Mouse (Mus musculus) intestine, embryonic 16.5 days (tissue): Measurements from ENCODE around the gene Kansl1. TPM values are rescaled to one million over a fixed set of nuclear protein-coding genes. Genes with fewer than 3 reads are reported as not detected.
A peak's percentile ranks its signal among the peaks of the same experiment; 100 is the strongest.

Experiments used
- ATAC-seq: fragments of 200-750 bp; cut with Nextera tagmentation; 2 replicates; pipeline ENCODE4 v1.8.0; 2017; ENCODE audit warnings: moderate TSS enrichment, moderate library complexity
- H3K27ac ChIP-seq: fragments of 300-500 bp; sonication (generic); 2 replicates; pipeline ENCODE4 v1.5.1; 2014; ENCODE audit warnings: mild to moderate bottlenecking, low read length
- H3K27me3 ChIP-seq: fragments of 300-500 bp; sonication (generic); replicated peaks from 2 replicates; pipeline ENCODE4 v1.6.1; 2014; ENCODE audit warnings: low read length, control low read depth, mixed read lengths; ENCODE audit not compliant: control insufficient read depth, insufficient read depth
- H3K36me3 ChIP-seq: fragments of 300-500 bp; sonication (generic); 2 replicates; pipeline ENCODE4 v1.6.1; 2014; ENCODE audit warnings: low read length, control low read depth; ENCODE audit not compliant: control insufficient read depth, insufficient read depth
- H3K4me1 ChIP-seq: fragments of 300-500 bp; sonication (generic); 2 replicates; pipeline ENCODE4 v1.6.1; 2014; ENCODE audit warnings: low read length, control low read depth, mixed read lengths; ENCODE audit not compliant: control insufficient read depth, insufficient read depth
- H3K4me2 ChIP-seq: fragments of 300-500 bp; sonication (generic); 2 replicates; pipeline ENCODE4 v1.6.1; 2014; ENCODE audit warnings: low read depth, low read length, control low read depth
- H3K4me3 ChIP-seq: fragments of 300-500 bp; sonication (generic); 2 replicates; pipeline ENCODE4 v1.5.1; 2014; ENCODE audit warnings: mild to moderate bottlenecking, low read length
- H3K9ac ChIP-seq: fragments of 300-500 bp; sonication (generic); 2 replicates; pipeline ENCODE4 v1.6.1; 2014; ENCODE audit warnings: low read depth, low read length
- H3K9me3 ChIP-seq: fragments of 300-500 bp; sonication (generic); 2 replicates; pipeline ENCODE4 v1.6.1; 2016; ENCODE audit warnings: low read length, control low read depth; ENCODE audit not compliant: control insufficient read depth
- WGBS: fragments of 180-500 bp; shearing (Covaris S2); extraction: QIAGEN DNeasy Blood & Tissue Kit; methylation state at CpG from one replicate; pipeline ENCODE4 v1.1.7; 2014; 5-methylcytosine and 5-hydroxymethylcytosine counted together
- polyA plus RNA-seq: library from polyadenylated mRNA; unstranded; fragments of >200 nt; fragmentation: Nextera tagmentation; extraction: Ambion mirVana; gene quantifications from 2 replicates; pipeline ENCODE4 v1.2.1, GENCODE M21; 2015

Gene Kansl1
- polyA plus RNA-seq, 1 experiment from 2014 or later, result 13.7 TPM

DNA sequence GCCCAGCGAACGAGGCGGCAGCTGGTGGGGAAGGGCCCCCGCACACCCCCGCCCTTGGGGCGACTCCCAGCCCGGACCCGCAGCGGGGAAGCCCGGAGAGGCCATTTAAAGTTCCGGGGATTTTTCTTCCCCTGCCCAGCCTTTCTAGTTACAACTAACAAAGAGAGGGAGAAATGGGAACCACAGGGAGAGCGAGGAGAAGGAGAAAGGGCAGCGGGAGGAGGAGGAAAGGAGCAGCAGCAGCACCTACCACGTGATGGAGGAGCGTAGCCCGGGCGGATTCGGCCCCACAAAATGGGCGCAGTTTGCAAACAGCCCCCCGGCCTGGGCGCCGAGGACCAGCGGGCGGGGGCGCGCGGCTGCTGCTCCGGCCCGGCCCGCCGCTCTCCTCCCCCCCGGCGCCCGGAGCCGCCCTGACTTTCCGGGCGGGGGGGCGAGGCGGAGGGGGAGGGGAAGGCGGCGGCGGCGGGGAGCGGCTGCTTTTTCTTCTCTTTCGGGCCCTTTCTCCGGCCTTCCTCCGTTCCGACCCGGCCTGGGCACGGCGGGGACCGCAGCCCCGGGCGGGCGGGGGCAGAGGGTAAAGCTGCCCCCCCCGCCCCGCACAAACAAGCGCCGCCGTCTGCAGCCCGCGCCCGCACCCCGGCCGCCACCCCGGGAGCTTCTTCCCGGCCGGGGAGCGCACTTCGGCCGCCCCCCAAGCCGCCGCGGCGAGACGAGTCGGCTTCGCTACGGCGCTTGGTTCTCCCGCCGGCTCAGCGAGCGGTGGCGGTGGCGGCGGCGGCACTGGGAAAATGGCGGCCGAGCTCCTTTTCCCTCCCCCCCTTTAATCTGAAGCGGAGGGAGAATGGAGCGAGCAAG, 27.0 kb downstream of the Kansl1 start:
- H3K4me3 ChIP-seq, result peak overlapping the region; percentile 88
- ATAC-seq, result peak; percentile 55
- peak overlapping the region; percentile 99 for H3K9ac ChIP-seq
- H3K4me2 ChIP-seq, result 0 out of 2 replicates have a peak overlapping the region, but pooled peaks have one; percentile 73
- under 1% methylated on average over 56 of the region's 92 CpGs for WGBS
- H3K9me3 ChIP-seq, result no peaks in the 10 kb centered on the region
- no peaks in the 10 kb centered on the region for H3K36me3 ChIP-seq
- H3K27ac ChIP-seq, result peak overlapping the region; percentile 100
- H3K27me3 ChIP-seq, result no peaks in the 10 kb centered on the region
- peaks cover 4% of the 10 kb centered on the region for H3K4me1 ChIP-seq

DNA sequence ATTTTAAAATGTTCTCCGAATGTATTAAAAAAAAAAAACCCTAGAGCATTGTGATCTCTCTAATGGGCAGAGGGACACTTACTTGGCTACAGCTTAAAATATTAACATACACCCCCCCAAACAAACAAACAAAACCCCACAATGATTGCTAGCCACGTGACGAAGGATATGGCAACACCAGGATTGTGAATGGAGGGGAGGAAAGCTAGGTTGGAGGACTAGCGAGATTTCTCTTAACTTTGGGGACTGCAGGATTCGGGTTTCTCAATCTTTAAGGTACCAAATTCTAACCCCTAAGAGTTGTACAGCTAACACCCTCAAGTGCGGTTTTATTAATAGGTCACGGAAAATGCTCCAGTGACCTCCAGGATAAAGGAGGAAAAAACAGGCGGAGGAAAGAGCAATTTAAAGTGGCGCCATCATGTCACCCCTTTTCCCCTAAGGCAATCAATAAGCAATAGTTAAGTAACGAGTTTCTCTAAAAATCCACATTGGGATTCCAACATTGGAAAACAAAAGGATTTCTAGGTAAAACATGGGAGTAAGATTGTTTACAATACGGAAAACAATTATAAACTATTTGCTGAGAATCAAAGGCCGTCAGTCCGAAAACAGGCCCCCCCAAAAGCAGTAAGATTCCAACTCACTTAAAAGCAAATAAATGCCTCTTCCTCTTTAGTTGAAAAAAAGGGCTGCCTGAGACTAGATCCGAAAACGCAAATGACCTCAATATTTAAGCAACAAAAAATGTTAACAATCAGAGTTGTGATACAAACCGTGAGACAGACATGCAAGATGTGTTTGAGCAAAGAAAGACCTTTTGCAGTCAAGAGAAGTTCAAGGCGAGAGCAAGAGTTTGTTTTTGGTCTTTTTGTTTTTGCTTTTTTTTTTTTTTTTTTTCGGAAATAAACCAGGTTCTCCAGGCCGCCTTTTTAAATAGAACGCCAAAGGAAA, 27.9 kb downstream of the Kansl1 start:
- H3K36me3 ChIP-seq, result no peaks in the 10 kb centered on the region
- under 1% methylated on average over 20 of the region's 20 CpGs for WGBS
- H3K9ac ChIP-seq, result peak overlapping the region; percentile 99
- H3K9me3 ChIP-seq, result no peaks in the 10 kb centered on the region
- peak overlapping the region; percentile 88 for H3K4me3 ChIP-seq
- peaks cover 7% of the 10 kb centered on the region for H3K4me1 ChIP-seq
- ATAC-seq, result no peak
- H3K27ac ChIP-seq, result peak overlapping the region; percentile 100
- H3K27me3 ChIP-seq, result no peaks in the 10 kb centered on the region
- peak overlapping the region; percentile 73 for H3K4me2 ChIP-seq

DNA sequence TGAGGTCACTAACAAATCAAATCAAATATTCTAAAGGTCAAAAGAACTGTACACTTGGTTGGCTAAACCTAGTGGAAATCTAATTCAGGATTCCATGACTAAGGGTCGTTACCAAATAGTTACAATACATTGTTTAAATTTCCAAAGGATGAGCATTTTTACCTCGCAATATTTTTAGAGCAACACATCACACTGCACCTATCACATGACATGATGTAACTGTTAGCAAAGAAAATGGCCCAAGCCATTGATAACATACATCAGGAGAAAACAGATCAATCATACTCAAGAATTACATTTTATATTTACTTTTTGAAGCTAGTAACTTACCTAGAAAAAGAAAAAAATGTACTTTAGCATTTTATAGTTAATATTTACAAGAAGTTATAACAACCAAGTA, 29.0 kb downstream of the Kansl1 start:
- H3K27ac ChIP-seq, result no peak overlapping the region
- no peak overlapping the region for H3K4me2 ChIP-seq
- no peak overlapping the region for H3K9ac ChIP-seq
- H3K36me3 ChIP-seq, result no peaks in the 10 kb centered on the region
- WGBS, result 25% methylated on average over 2 of the region's 2 CpGs
- H3K27me3 ChIP-seq, result no peaks in the 10 kb centered on the region
- H3K9me3 ChIP-seq, result no peaks in the 10 kb centered on the region
- H3K4me3 ChIP-seq, result no peak overlapping the region
- peaks cover 7% of the 10 kb centered on the region for H3K4me1 ChIP-seq
- no peak for ATAC-seq

DNA sequence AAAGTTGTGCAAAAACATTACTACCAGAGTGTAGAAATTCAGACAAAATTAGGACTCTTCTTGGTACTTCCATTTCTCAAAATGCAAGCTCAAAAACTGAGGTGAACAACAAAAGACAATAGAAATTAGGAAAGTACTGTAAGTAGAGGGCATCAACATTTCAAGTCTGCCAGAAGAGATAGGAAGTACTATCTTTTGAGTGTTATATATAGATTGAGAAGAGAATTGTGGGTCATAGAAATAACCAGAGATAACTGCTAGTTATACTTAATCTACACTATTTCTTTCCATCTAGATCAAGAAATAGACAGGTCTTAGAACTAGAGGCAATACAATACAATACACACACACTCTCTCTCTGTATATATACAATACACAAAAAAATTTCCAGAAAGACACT, 30.2 kb downstream of the Kansl1 start:
- Histone ChIP-seq H3K27me3 (no peaks in the 10 kb centered on the region), H3K9ac (no peak overlapping the region), H3K9me3 (no peaks in the 10 kb centered on the region), H3K4me3 (no peak overlapping the region), H3K4me1 (peaks cover 7% of the 10 kb centered on the region), H3K27ac (no peak overlapping the region), H3K4me2 (no peak overlapping the region), H3K36me3 (no peaks in the 10 kb centered on the region)
- ATAC-seq, result no peak

DNA sequence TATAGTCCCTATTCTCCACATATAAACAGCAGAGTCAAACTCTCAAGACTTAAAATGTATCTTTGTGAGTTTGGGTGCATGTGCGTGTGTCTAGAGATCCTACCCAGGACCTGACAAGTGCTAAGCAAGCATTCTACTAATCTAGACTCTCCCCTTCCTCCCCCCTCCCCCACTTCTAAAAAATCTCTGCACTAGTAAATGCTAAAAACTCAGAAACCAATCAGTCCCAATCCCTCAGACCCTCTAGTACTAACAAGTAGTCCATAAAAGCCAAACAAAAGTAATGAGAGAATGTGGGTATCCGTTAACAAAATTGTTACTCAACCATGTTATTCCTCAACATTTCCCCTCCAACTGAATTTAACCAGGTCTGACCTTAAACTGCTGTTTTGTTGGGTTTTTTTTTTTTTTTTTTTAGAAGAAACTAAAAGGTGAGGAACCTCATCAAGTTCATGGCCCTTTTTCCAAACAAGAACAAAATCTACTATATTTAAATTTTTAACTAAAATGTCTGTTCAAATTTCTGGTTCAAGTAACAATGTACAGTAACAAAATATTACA, 32.2 kb downstream of the Kansl1 start:
- Histone ChIP-seq H3K27ac (no peak overlapping the region), H3K36me3 (no peaks in the 10 kb centered on the region), H3K4me3 (no peak overlapping the region), H3K27me3 (no peaks in the 10 kb centered on the region), H3K9ac (no peak overlapping the region), H3K9me3 (no peaks in the 10 kb centered on the region), H3K4me1 (peaks cover 7% of the 10 kb centered on the region), H3K4me2 (no peak overlapping the region)
- no peak for ATAC-seq
- WGBS, result 65% methylated on average over 2 of the region's 2 CpGs

DNA sequence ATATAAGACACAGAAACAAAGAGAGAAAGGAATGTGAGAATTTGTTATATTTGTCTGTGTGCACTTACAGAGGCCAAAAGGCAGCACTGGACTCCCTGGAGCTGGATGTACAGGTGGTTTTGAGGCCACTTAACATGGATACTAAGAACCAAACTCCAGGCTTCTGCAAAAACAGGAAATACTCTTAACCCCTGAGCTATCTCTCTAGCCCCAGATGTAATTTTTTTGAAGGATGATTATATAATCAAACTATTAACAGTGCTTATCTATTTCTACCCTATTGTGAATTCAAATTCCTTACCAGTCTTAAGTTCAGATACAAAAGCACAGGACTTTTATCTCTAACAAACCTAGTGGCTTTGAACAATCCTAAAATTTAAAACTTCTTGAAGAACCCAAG, 32.9 kb downstream of the Kansl1 start:
- H3K36me3 ChIP-seq, result no peaks in the 10 kb centered on the region
- H3K9me3 ChIP-seq, result no peaks in the 10 kb centered on the region
- no peak for ATAC-seq
- H3K27me3 ChIP-seq, result no peaks in the 10 kb centered on the region
- no peak overlapping the region for H3K27ac ChIP-seq
- no peak overlapping the region for H3K4me2 ChIP-seq
- no peak overlapping the region for H3K4me3 ChIP-seq
- no peak overlapping the region for H3K9ac ChIP-seq
- peaks cover 7% of the 10 kb centered on the region for H3K4me1 ChIP-seq

DNA sequence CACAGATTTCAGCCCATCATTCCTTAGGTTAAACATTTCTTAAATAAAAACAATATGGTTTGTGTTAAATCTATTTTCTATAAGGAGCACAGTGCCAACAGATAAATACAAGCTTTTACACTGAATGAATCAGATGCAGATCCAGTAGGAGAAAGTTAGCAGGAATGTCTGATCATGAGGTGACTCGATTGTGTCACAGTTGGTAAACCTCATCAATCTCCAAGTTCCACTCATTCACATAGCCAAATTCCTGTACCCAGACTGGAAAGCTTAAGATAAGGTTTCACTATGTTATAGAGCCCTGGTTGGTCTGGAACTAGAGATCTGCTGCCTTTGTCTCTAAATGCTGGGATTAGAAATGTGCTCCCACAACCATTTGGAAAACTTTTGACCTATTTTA, 33.5 kb downstream of the Kansl1 start:
- Histone ChIP-seq H3K36me3 (no peaks in the 10 kb centered on the region), H3K9me3 (no peaks in the 10 kb centered on the region), H3K9ac (no peak overlapping the region), H3K27ac (no peak overlapping the region), H3K4me3 (no peak overlapping the region), H3K4me2 (no peak overlapping the region), H3K27me3 (no peaks in the 10 kb centered on the region), H3K4me1 (peaks cover 7% of the 10 kb centered on the region)
- WGBS, result 49% methylated on average over 1 of the region's 1 CpGs
- ATAC-seq, result no peak

DNA sequence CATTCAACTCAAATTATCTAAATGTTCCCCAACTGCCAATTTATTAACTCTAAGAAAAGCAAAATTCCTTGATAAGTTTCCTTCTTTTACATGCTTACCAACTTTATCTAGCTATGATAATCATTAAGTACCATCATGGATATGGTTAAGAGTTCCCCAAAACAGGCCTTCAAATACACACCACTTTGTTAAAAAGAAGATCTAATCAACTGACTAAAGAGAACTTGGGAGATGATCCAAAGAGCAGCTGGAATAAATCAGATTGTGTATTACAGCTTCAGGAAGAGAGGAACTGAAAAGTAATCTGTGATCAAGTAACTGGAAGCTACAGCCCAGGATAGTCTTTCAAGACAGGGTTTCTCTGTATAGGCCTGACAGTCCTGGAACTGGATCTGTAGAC, 36.4 kb downstream of the Kansl1 start:
- ATAC-seq, result no peak

DNA sequence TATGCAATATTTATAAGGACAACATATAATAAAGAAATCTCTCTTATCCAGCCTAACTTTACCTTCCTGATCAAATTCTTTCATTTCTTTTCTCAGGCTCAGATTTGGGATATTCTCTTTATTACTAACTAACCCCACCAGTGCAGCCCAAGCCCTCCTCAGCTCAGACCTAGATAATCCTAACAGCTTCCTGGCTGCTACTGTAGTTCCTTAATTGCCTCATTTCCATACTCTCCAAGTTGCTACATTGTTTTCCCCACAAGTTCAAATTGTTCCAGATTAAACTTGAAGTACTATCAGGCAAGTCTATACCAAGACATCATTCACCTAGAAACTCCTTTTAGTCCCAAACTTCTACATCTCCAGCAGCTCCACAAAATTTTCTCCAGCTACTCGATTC, 36.9 kb downstream of the Kansl1 start:
- 81% methylated on average over 1 of the region's 1 CpGs for WGBS

More for the DNA sequence above, 36.4 kb downstream of the Kansl1 start:
- no peak overlapping the region for H3K4me3 ChIP-seq
- H3K27me3 ChIP-seq, result no peaks in the 10 kb centered on the region
- H3K4me1 ChIP-seq, result peaks cover 6% of the 10 kb centered on the region
- H3K9ac ChIP-seq, result no peak overlapping the region
- H3K4me2 ChIP-seq, result no peak overlapping the region
- H3K27ac ChIP-seq, result no peak overlapping the region
- H3K9me3 ChIP-seq, result no peaks in the 10 kb centered on the region
- H3K36me3 ChIP-seq, result no peaks in the 10 kb centered on the region

More for the DNA sequence above, 36.9 kb downstream of the Kansl1 start:
- ATAC-seq, result no peak
- no peak overlapping the region for H3K4me3 ChIP-seq
- H3K27ac ChIP-seq, result no peak overlapping the region
- no peaks in the 10 kb centered on the region for H3K36me3 ChIP-seq
- no peaks in the 10 kb centered on the region for H3K27me3 ChIP-seq
- H3K4me2 ChIP-seq, result no peak overlapping the region
- H3K9me3 ChIP-seq, result no peaks in the 10 kb centered on the region
- no peak overlapping the region for H3K9ac ChIP-seq
- 0 out of 2 replicates have a peak, but pooled peaks cover 3% of the 10 kb centered on the region for H3K4me1 ChIP-seq
